In genomic region chr3:15108239-15108934, GRCm38 (mm10) we compare ENCODE assay signal across 16 mouse cellular contexts.
"Had no signal": no experiment of that assay in that cellular context is flagged by ENCODE, and none has a peak within 500 bp of the region (broad histone marks: within the 10 kb centered on the region; RNA-seq: fewer than 3 reads in every experiment).

No protein-coding gene starts in this region.

- H3K4me1 ChIP-seq: neural tube, embryonic 13.5 days; neural tube, embryonic 15.5 days; stomach, embryonic 15.5 days had no signal

- H3K9me3 ChIP-seq: neural tube, embryonic 13.5 days; neural tube, embryonic 15.5 days; stomach, embryonic 15.5 days had no signal

- H3K27ac ChIP-seq: neural tube, embryonic 13.5 days; neural tube, embryonic 15.5 days; stomach, embryonic 15.5 days; stomach, postnatal 0 days had no signal

- H3K4me2 ChIP-seq: neural tube, embryonic 13.5 days; neural tube, embryonic 15.5 days; stomach, embryonic 15.5 days had no signal

- H3K27me3 ChIP-seq: neural tube, embryonic 13.5 days; neural tube, embryonic 15.5 days; stomach, embryonic 15.5 days had no signal

- H3K4me3 ChIP-seq: neural tube, embryonic 13.5 days; neural tube, embryonic 15.5 days; stomach, embryonic 15.5 days had no signal

- DNase-seq: retina, postnatal 1 day; right cerebral cortex, adult 18-20 months; right cerebral cortex, postnatal 14 days; right cerebral cortex, postnatal 25 days; right cerebral cortex, postnatal 4 days; spleen, adult 18-20 months; thymus, adult 18-20 months; thymus, adult 2 months; thymus, postnatal 14 days; thymus, postnatal 25 days; thymus, postnatal 36 days; thymus, postnatal 4 days had no signal

- H3K9ac ChIP-seq: neural tube, embryonic 13.5 days; neural tube, embryonic 15.5 days; stomach, embryonic 15.5 days had no signal

- H3K36me3 ChIP-seq: neural tube, embryonic 13.5 days; neural tube, embryonic 15.5 days; stomach, embryonic 15.5 days had no signal
